11 mouse cellular contexts compared by ENCODE assay signal in genomic region chr2:84288940-84289557, GRCm38 (mm10).
DNase-seq lines count a peak whose midpoint lies in the region; ATAC-seq and TF ChIP-seq lines count a peak whose summit lies in the region.
"Had no signal": no experiment of that assay in that cellular context is flagged by ENCODE, and none has a peak within 500 bp of the region (broad histone marks: within the 10 kb centered on the region; RNA-seq: fewer than 3 reads in every experiment).

No protein-coding gene starts in this region.

- no peaks in the 10 kb centered on the region for H3K9me3 ChIP-seq in hindbrain, embryonic 15.5 days
- H3K9me3 ChIP-seq in intestine, postnatal 0 days (ENCODE audit: control insufficient read depth): no peaks in the 10 kb centered on the region

- no peak overlapping the region for H3K4me2 ChIP-seq in hindbrain, embryonic 15.5 days
- H3K4me2 ChIP-seq in intestine, postnatal 0 days (replicated peaks; ENCODE audit: low read depth): no peak overlapping the region
- H3K4me2 ChIP-seq: lung, embryonic 14.5 days had no signal

- ATAC-seq in hindbrain, embryonic 15.5 days (ENCODE audit: low FRiP score, low read depth): peak; percentile 68
- no peak for ATAC-seq in intestine, postnatal 0 days

- no peaks in the 10 kb centered on the region for H3K4me1 ChIP-seq in hindbrain, embryonic 15.5 days (replicated peaks)
- H3K4me1 ChIP-seq in intestine, postnatal 0 days (replicated peaks; ENCODE audit: control insufficient read depth, insufficient read depth, low read length): no peaks in the 10 kb centered on the region

- WGBS in hindbrain, embryonic 15.5 days: 59% methylated on average over 7 of the region's 7 CpGs
- 74% methylated on average over 7 of the region's 7 CpGs for WGBS in intestine, postnatal 0 days

- TF ChIP-seq CTCF in layer of hippocampus, adult 2 months (conservative IDR thresholded peaks at IDR 0.05): no peak
- TF ChIP-seq CTCF in intestine, postnatal 0 days (IDR thresholded peaks at IDR 0.05; ENCODE audit: low read depth): no peak

- no peak overlapping the region for H3K9ac ChIP-seq in hindbrain, embryonic 15.5 days
- H3K9ac ChIP-seq in intestine, postnatal 0 days (ENCODE audit: low read depth, low read length): no peak overlapping the region
- H3K9ac ChIP-seq: lung, embryonic 14.5 days had no signal

- H3K27ac ChIP-seq in layer of hippocampus, adult 2 months: no peak overlapping the region; the same call in 1 of the 2 replicates
- no peak overlapping the region for H3K27ac ChIP-seq in hindbrain, embryonic 15.5 days (replicated peaks)
- H3K27ac ChIP-seq in intestine, postnatal 0 days (ENCODE audit: low read depth, low read length): no peak overlapping the region
- H3K27ac ChIP-seq: gastrocnemius, adult 2 months had no signal

- DNase-seq in adrenal gland, postnatal 10 days: peak; percentile 10
- no peak for DNase-seq in adrenal gland, postnatal 25 days
- peak; percentile 6 to 35 for DNase-seq in layer of hippocampus, postnatal 14 days (ENCODE audit: low spot score in 2 of 2)
- DNase-seq in layer of hippocampus, adult 2 months (ENCODE audit: low spot score in 2 of 2): no peak
- peak; percentile 21 for DNase-seq in adipocyte (ENCODE audit: low spot score)
- no peak for DNase-seq in gastrocnemius, adult 18-20 months (ENCODE audit: low spot score)
- DNase-seq: gastrocnemius, adult 2 months; kidney, adult 8-10 months; lung, embryonic 14.5 days had no signal

- no peaks in the 10 kb centered on the region for H3K27me3 ChIP-seq in hindbrain, embryonic 15.5 days
- no peaks in the 10 kb centered on the region for H3K27me3 ChIP-seq in intestine, postnatal 0 days (replicated peaks; ENCODE audit: control insufficient read depth, insufficient read depth, low read length)

- no peak overlapping the region for H3K4me3 ChIP-seq in layer of hippocampus, adult 2 months
- H3K4me3 ChIP-seq in hindbrain, embryonic 15.5 days: no peak overlapping the region
- no peak overlapping the region for H3K4me3 ChIP-seq in intestine, postnatal 0 days (ENCODE audit: low read depth, low read length)
- H3K4me3 ChIP-seq: gastrocnemius, adult 2 months had no signal

- H3K36me3 ChIP-seq in hindbrain, embryonic 15.5 days: no peaks in the 10 kb centered on the region
- no peaks in the 10 kb centered on the region for H3K36me3 ChIP-seq in intestine, postnatal 0 days (ENCODE audit: control insufficient read depth, insufficient read depth)

Comparison
In these comparisons a context has a peak if more than half of its experiments do, and no peak if none do; other contexts are left out.
1. DNase-seq: peak in adrenal gland, postnatal 10 days (single experiment), layer of hippocampus, postnatal 14 days (2 of 2) and adipocyte (single experiment); none in adrenal gland, postnatal 25 days (single experiment), layer of hippocampus, adult 2 months (0 of 2) and gastrocnemius, adult 18-20 months (single experiment).